Mouse (Mus musculus) CD4-positive, CD25-positive, alpha-beta regulatory T cell, adult 2 months (primary cell): ENCODE data around the gene Olfr881.

ENCODE experiments used
- DNase-seq: peaks from one replicate; pipeline ENCODE4 v3.0.0-alpha.2; 2012; ENCODE audit warnings: low read depth, low spot score

Olfr881 gene

DNA sequence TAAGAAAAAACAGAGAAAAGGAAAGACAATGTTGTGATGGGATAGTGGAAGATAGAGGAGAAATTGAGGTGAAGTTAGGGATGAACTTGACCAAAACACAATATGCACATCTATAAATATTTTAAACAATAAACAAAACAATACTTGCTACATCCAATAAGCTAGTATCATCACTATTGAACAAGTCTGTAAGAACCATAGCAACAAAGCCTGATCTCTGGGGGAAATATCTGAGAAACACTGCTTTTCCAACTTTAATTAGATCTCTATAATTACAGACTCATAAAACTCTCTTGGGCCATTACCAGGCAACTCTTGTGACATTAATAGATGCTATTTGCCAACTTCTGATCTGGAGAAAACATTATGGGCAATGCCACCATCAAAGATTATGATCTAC, at the start of gene Olfr881:
Olfr881 (plus strand) TSS at position 301 of the 400 bp plus-strand sequence.
- no peak for DNase-seq

DNA sequence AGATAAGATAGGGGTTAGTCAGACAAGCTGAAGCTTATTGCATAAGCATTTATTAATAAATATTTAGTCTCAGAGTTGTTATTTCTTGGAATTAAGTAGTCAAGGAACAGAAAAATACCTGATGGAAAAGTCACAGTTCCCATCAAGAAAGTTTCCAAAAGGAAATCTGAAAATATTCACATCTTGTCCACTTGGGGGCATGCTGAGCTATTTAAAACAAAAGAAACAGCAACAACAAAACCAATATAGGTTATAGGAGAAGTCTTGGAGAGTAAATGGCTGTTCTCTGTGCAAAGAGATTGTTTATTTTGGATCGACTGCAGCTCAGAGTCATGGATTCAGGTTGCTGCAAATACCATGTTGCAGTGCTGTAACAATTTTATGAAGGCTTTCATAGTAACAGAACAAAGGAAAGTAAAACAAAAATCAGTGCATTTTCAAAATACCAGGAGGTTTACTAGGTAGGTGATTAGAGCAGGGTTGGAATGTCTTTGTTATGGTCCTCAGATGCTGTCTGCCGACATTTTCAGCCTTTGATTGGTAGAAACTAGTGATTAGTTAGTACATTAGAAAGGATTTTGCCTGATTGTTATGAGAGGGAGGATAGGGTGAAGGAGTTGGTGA, 7.1 kb downstream of the Olfr881 start:
- no peak for DNase-seq

DNA sequence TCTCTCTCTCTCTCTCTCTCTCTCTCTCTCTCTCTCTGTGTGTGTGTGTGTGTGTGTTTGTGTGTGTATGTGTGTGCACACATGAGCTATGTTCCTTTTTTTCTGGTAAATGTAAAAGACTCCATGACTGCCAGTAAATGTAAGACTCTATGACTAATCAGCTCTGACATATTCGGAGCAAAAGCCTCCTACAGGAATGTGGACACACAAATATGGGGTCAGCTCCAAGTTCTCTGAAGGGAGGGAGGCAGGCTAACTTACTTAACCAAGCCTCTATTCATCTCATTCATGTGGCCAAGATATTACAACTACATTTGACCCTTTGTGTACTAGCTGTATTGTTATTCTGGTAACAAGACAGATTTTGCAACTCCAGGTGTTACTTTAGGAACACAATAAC, 8.4 kb downstream of the Olfr881 start:
- no peak for DNase-seq

DNA sequence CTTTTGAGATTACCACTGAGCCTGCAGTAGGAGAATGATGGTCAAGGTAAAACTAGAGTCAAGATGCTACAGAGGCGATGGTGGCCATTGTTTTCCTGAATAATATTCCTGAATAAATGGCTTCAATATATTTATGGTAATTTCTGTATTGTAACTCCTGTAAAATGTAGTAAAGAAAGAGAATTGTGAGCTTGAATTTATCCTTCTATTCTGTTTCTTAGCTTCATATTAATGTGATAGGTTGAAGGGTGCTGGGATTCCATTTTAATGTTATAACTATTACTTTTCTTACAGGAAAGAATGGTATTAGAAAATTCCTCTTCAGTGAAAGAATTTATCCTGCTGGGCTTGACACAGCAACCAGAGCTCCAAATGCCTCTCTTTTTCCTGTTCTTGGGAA, 33.9 kb downstream of the Olfr881 start, which contains the start of gene Olfr883:
Olfr883 (plus strand) TSS at position 301 of the 400 bp plus-strand sequence.
- DNase-seq: no peak
